Mouse (Mus musculus) heart, adult 2 months (tissue): ENCODE results near the gene Dop1b.

Experiments
- CTCF ChIP-seq: fragments of 200-600 bp; IDR thresholded peaks from 2 replicates; pipeline ENCODE4 v1.8.1; 2022; ENCODE audit warnings: antibody characterized with exemption, mild to moderate bottlenecking, moderate library complexity
- EP300 ChIP-seq: fragments of 200-500 bp; IDR thresholded peaks from 2 replicates; pipeline ENCODE4 v1.6.1; 2011; ENCODE audit warnings: low read depth, low read length, control low read depth; ENCODE audit not compliant: insufficient read depth
- POLR2A ChIP-seq: fragments of 200-500 bp; IDR thresholded peaks from 2 replicates; pipeline ENCODE4 v1.6.1; 2011; ENCODE audit warnings: mild to moderate bottlenecking, low read depth, low read length, control low read depth; ENCODE audit not compliant: insufficient read depth

DNA sequence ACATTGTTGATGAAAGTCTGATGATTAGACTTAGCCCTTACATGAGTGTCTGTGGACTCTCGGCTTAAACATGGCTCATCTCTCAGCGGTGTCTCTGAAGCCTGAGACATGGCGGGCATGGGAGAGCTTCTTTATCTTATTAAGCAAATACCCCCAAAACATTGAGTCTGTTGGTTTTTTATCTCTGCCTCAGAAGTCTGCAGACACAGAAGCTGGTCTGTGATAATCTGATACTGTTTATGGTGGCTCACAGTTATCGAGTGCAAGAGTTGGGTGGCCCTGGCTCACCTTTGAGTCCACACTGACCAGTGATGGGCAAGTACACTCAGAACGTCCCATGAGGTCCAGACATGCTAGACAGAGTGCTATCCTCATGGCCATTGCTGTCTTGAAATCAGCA lies 63.0 kb downstream of the Dop1b start:
- TF ChIP-seq CTCF (no peak), EP300 (no peak), POLR2A (no peak)
